ENCODE assay signal across 8 mouse cellular contexts in genomic region chr9:32562409-32562808, GRCm38 (mm10). TPM values are rescaled to one million over a fixed set of nuclear protein-coding genes. Genes with fewer than 3 reads are reported as not detected.
DNase-seq lines count a peak whose midpoint lies in the region; ATAC-seq and TF ChIP-seq lines count a peak whose summit lies in the region.

No protein-coding gene starts in this region.

- H3K4me1 ChIP-seq in heart, postnatal 0 days (ENCODE audit: control insufficient read depth, insufficient read depth) = peaks cover 5% of the 10 kb centered on the region; the same call in 1 of the 2 replicates
- no peaks in the 10 kb centered on the region for H3K4me1 ChIP-seq in lung, adult 2 months (ENCODE audit: control insufficient read depth, insufficient read depth, low read length)
- no peaks in the 10 kb centered on the region for H3K4me1 ChIP-seq in neural tube, embryonic 15.5 days
- H3K4me1 ChIP-seq in hindbrain, embryonic 14.5 days (replicated peaks; ENCODE audit: control insufficient read depth, insufficient read depth, low read length) = 0 out of 2 replicates have a peak, but pooled peaks cover 2% of the 10 kb centered on the region

- no peak overlapping the region for H3K9ac ChIP-seq in heart, postnatal 0 days (replicated peaks; ENCODE audit: low read depth, low read length)
- no peak overlapping the region for H3K9ac ChIP-seq in neural tube, embryonic 15.5 days (replicated peaks)
- H3K9ac ChIP-seq in hindbrain, embryonic 14.5 days = no peak overlapping the region

- H3K27ac ChIP-seq in heart, postnatal 0 days (ENCODE audit: low read depth) = no peak overlapping the region
- no peak overlapping the region for H3K27ac ChIP-seq in neural tube, embryonic 15.5 days (replicated peaks)
- H3K27ac ChIP-seq in hindbrain, embryonic 14.5 days = no peak overlapping the region

- H3K4me3 ChIP-seq in heart, postnatal 0 days (ENCODE audit: low read depth, low read length) = no peak overlapping the region
- no peak overlapping the region for H3K4me3 ChIP-seq in lung, adult 2 months (replicated peaks; ENCODE audit: extremely low read depth, low read depth, low read length)
- H3K4me3 ChIP-seq in neural tube, embryonic 15.5 days (replicated peaks) = no peak overlapping the region
- H3K4me3 ChIP-seq in hindbrain, embryonic 14.5 days (replicated peaks; ENCODE audit: low read length) = no peak overlapping the region

- 24% methylated on average over 9 of the region's 9 CpGs for WGBS in heart, postnatal 0 days
- 13% methylated on average over 9 of the region's 9 CpGs for whole genome bisulfite sequencing in lung, adult 2 months
- WGBS in neural tube, embryonic 15.5 days = 57% methylated on average over 9 of the region's 9 CpGs
- WGBS in hindbrain, embryonic 14.5 days = 80% methylated on average over 9 of the region's 9 CpGs

- peak overlapping the region; percentile 23; the same call in 1 of the 2 replicates for H3K4me2 ChIP-seq in heart, postnatal 0 days (ENCODE audit: low read depth, low read length)
- H3K4me2 ChIP-seq in neural tube, embryonic 15.5 days = no peak overlapping the region
- no peak overlapping the region for H3K4me2 ChIP-seq in hindbrain, embryonic 14.5 days (replicated peaks)

- peak; percentile 49 for DNase-seq in embryo, embryonic 11 days
- DNase-seq in embryo, embryonic 9.5 days (ENCODE audit: extremely low spot score) = no peak
- DNase-seq in 416B (ENCODE audit: low read depth) = peak; percentile 77
- peak; percentile 55 for DNase-seq in heart, postnatal 0 days (ENCODE audit: low spot score)
- no peak for DNase-seq in lung, adult 2 months
- DNase-seq in adrenal gland, postnatal 25 days = no peak
- DNase-seq in hindbrain, embryonic 14.5 days (ENCODE audit: low spot score) = no peak

- H3K9me3 ChIP-seq in heart, postnatal 0 days (replicated peaks; ENCODE audit: control insufficient read depth, low read length) = no peaks in the 10 kb centered on the region
- H3K9me3 ChIP-seq in neural tube, embryonic 15.5 days (replicated peaks) = no peaks in the 10 kb centered on the region
- H3K9me3 ChIP-seq in hindbrain, embryonic 14.5 days (ENCODE audit: control insufficient read depth, low read length) = no peaks in the 10 kb centered on the region

- H3K36me3 ChIP-seq in heart, postnatal 0 days (replicated peaks; ENCODE audit: control insufficient read depth, insufficient read depth, low read length) = no peaks in the 10 kb centered on the region
- no peaks in the 10 kb centered on the region for H3K36me3 ChIP-seq in neural tube, embryonic 15.5 days
- H3K36me3 ChIP-seq in hindbrain, embryonic 14.5 days (replicated peaks; ENCODE audit: control insufficient read depth, insufficient read depth) = no peaks in the 10 kb centered on the region

- TF ChIP-seq EP300 in heart, postnatal 0 days (IDR thresholded peaks at IDR 0.05; ENCODE audit: low read depth) = no peak

- H3K27me3 ChIP-seq in heart, postnatal 0 days (ENCODE audit: control insufficient read depth, insufficient read depth, low read length) = no peaks in the 10 kb centered on the region
- peaks cover 9% of the 10 kb centered on the region; the same call in 1 of the 2 replicates for H3K27me3 ChIP-seq in neural tube, embryonic 15.5 days (replicated peaks)
- H3K27me3 ChIP-seq in hindbrain, embryonic 14.5 days (ENCODE audit: control insufficient read depth, insufficient read depth, low read length) = no peaks in the 10 kb centered on the region; the same call in 1 of the 2 replicates

- TF ChIP-seq POLR2A in lung, adult 2 months (IDR thresholded peaks at IDR 0.05; ENCODE audit: borderline replicate concordance, extremely low read depth, low read depth, low read length) = no peak

- no peak; the same call in 1 of the 2 replicates for ATAC-seq in heart, postnatal 0 days (ENCODE audit: insufficient read depth, low read depth)
- no peak for ATAC-seq in neural tube, embryonic 15.5 days (ENCODE audit: low FRiP score)
- no peak for ATAC-seq in hindbrain, embryonic 14.5 days (ENCODE audit: low FRiP score)

- peak; percentile 52 for TF ChIP-seq CTCF in heart, postnatal 0 days (IDR thresholded peaks at IDR 0.05; ENCODE audit: low read depth)
- peak; percentile 38 for TF ChIP-seq CTCF in lung, adult 2 months (IDR thresholded peaks at IDR 0.05; ENCODE audit: insufficient read depth, low read length)

RNA-seq across cellular contexts. Expression of gene Fli1, which starts 19.7 kb away (rescaled TPM):
- total RNA-seq in heart, postnatal 0 days (2014; rRNA removed; ENCODE audit: low replicate concordance) = 25.9 and 29.5 TPM in 2 replicates
- polyA plus RNA-seq in heart, postnatal 0 days (2015; fragmentation: Nextera tagmentation; extraction: Ambion mirVana) = 19.0 and 19.2 TPM in 2 replicates
- 12.9 and 14.1 TPM in 2 replicates for polyA plus RNA-seq in lung, adult 2 months (2012; rRNA removed)
- polyA plus RNA-seq in neural tube, embryonic 15.5 days (2015; fragmentation: Nextera tagmentation; extraction: Ambion mirVana) = 7.9 and 12.5 TPM in 2 replicates
- total RNA-seq in adrenal gland, postnatal 25 days (2021) = 11.6 and 15.8 TPM in 2 replicates
- 7.9 and 9.1 TPM in 2 replicates for polyA plus RNA-seq in hindbrain, embryonic 14.5 days (2014; fragmentation: Nextera tagmentation; extraction: Ambion mirVana)

Comparison
In these comparisons a context has a peak if more than half of its experiments do, and no peak if none do; other contexts are left out.
1. DNase-seq: peak in embryo, embryonic 11 days (single experiment), 416B (single experiment) and heart, postnatal 0 days (single experiment); none in embryo, embryonic 9.5 days (single experiment), lung, adult 2 months (single experiment), adrenal gland, postnatal 25 days (single experiment) and hindbrain, embryonic 14.5 days (single experiment).